Mouse (Mus musculus): ENCODE results near the gene Eri3. TPM values are rescaled to one million over a fixed set of nuclear protein-coding genes. Genes with fewer than 3 reads are reported as not detected.

The Eri3 gene
- polyA plus RNA-seq, 1 experiment from 2014 or later = 148 TPM

DNA sequence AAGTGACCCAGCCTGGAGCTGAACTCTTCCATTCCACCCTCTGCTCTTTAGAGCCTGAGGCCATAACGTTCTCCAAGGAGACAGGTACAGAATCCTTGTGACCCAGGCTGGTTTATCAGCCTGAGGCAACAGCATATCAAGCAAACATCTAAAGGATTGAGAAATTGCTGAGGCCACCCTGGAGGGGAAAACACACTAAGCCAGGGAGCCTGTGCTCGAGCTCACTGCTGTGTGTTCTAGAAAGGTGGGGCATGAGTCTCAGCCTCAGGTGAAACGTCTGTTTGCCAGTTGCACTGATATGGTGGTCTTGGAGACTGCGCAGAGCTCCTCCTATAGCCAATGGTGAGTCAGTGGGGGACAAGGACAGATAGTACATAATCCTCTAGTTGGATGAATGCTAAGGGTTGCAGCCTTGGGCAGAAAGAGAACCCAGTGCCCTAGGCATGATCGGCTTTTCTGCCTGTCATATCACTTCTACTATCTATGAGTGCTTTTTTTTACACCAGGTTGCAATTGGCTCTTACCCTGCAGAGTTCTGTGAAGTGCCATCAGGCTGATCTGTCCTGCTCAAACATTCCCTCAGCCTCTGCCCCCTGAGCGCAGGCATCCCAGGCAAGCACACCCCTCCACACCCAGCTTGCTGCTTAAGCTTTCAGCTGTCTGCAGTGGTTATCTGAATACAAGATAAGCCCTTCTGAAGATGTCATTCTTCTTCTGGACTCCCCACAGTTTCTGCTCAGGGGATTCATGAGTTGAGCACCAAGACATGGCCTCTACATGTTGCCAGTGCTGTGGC lies 163.3 kb downstream of the Eri3 start:
- 83% methylated on average over 6 of the region's 6 CpGs for WGBS
- H3K27me3 ChIP-seq = no peaks in the 10 kb centered on the region
- no peaks in the 10 kb centered on the region for H3K9me3 ChIP-seq
- no peak overlapping the region for H3K9ac ChIP-seq (replicated peaks)
- H3K36me3 ChIP-seq = no peaks in the 10 kb centered on the region
- no peak overlapping the region for H3K27ac ChIP-seq (replicated peaks)
- H3K4me3 ChIP-seq = no peak overlapping the region
- ATAC-seq (ENCODE audit: low FRiP score, low read depth) = no peak
- no peaks in the 10 kb centered on the region for H3K4me1 ChIP-seq
- no peak overlapping the region for H3K4me2 ChIP-seq (replicated peaks)

Small RNA genes lying within 50 kb of the gene (microRNA-seq; reads per million reads assigned to microRNA genes)
- not detected for gene Gm25559

Other genes starting within 250 kb of the Eri3 start
- 108 and 118 TPM in 2 replicates for gene Rnf220, start 53.3 kb upstream of the Eri3 start, polyA plus RNA-seq (2016; fragmentation: Nextera tagmentation; extraction: Ambion mirVana)
- gene Dmap1, start 131.9 kb downstream of the Eri3 start, polyA plus RNA-seq (2016; fragmentation: Nextera tagmentation; extraction: Ambion mirVana) = 67.5 and 72.1 TPM in 2 replicates
- gene Gm12845, start 174.0 kb downstream of the Eri3 start, polyA plus RNA-seq (2016; fragmentation: Nextera tagmentation; extraction: Ambion mirVana) = not detected in 2 replicates
- not detected in 2 replicates for gene Klf17, start 215.3 kb downstream of the Eri3 start, polyA plus RNA-seq (2016; fragmentation: Nextera tagmentation; extraction: Ambion mirVana)

All from midbrain, embryonic 12.5 days (tissue).